Mouse (Mus musculus) gastrocnemius, adult 18-20 months (tissue): ENCODE measurements around the gene Olfr1297. TPM values are rescaled to one million over a fixed set of nuclear protein-coding genes. Genes with fewer than 3 reads are reported as not detected.

Source experiments
- DNase-seq: peaks from one replicate; pipeline ENCODE4 v3.0.0; 2021; ENCODE audit warnings: low spot score
- long read RNA-seq, 2 experiments: library from polyadenylated mRNA; stranded (forward); transcript quantifications; one replicate each; pipeline ENCODE4 v2.0.0; 2021
- total RNA-seq, 2 experiments: library from RNA; stranded (reverse); gene quantifications; 2 replicates each; pipeline ENCODE4 v1.2.3; 2021

Olfr1297 gene
- total RNA-seq = not detected
- long read RNA-seq, experiment 1 = 0 reads
- long read RNA-seq, experiment 2 = 0 reads

- DNase-seq = no peak
Measured at GRCm38 (mm10) chr2:111626397-111626796, at the start of gene Olfr1297. Gene Olfr1297, minus strand, starts transcription at chr2:111626497.

GRCm38 (mm10) chr2:111661119-111661518 lies 34.8 kb upstream of the Olfr1297 start, which contains the start of gene Olfr1299:
Gene Olfr1299, plus strand, starts transcription at chr2:111661419.
- DNase-seq = no peak

GRCm38 (mm10) chr2:111649101-111649500 lies 22.8 kb upstream of the Olfr1297 start, which contains the start of gene Olfr1298:
Gene Olfr1298, minus strand, starts transcription at chr2:111649201.
- no peak for DNase-seq

GRCm38 (mm10) chr2:111569581-111569980 lies 56.7 kb downstream of the Olfr1297 start, which contains the start of gene Olfr1295:
Gene Olfr1295, minus strand, starts transcription at chr2:111569681.
- DNase-seq = no peak

Other genes with a start within 250 kb of the Olfr1297 start
- gene Olfr1286, start 203.4 kb downstream of the Olfr1297 start, total RNA-seq = not detected
- not detected for gene Olfr1287, start 177.4 kb downstream of the Olfr1297 start, total RNA-seq
- not detected for gene Olfr1288, start 152.4 kb downstream of the Olfr1297 start, total RNA-seq
- gene Olfr1289, start 145.7 kb downstream of the Olfr1297 start, total RNA-seq = not detected
- not detected for gene Olfr1290, start 132.7 kb downstream of the Olfr1297 start, total RNA-seq
- gene Olfr1291-ps1, start 129.3 kb downstream of the Olfr1297 start, total RNA-seq = not detected
- gene Olfr1293-ps, start 101.3 kb downstream of the Olfr1297 start, total RNA-seq = not detected
- not detected for gene Olfr1294, start 86.2 kb downstream of the Olfr1297 start, total RNA-seq
- not detected for gene Olfr1295, start 56.8 kb downstream of the Olfr1297 start, total RNA-seq
- not detected for gene Olfr1298, start 22.7 kb upstream of the Olfr1297 start, total RNA-seq
- not detected for gene Olfr1299, start 34.9 kb upstream of the Olfr1297 start, total RNA-seq
- not detected for gene Olfr1301, start 124.5 kb upstream of the Olfr1297 start, total RNA-seq
- not detected for gene Olfr1302, start 150.9 kb upstream of the Olfr1297 start, total RNA-seq
- not detected for gene Olfr1303, start 193.8 kb upstream of the Olfr1297 start, total RNA-seq